Mouse (Mus musculus): ENCODE measurements around the gene Usp5. TPM values are rescaled to one million over a fixed set of nuclear protein-coding genes. Genes with fewer than 3 reads are reported as not detected.

The Usp5 gene
- polyA plus RNA-seq (2012; ENCODE audit: insufficient read depth, insufficient read length, missing spikeins): 62.3 and 65.0 TPM in 2 replicates

GRCm38 (mm10) chr6:124828868-124829798 is at the start of gene Usp5, which contains the start of gene Cdca3:
TSS of gene Usp5 (minus strand) at chr6:124829484.
TSS of gene Cdca3 (plus strand) at chr6:124829547.
- TF ChIP-seq POLR2A (IDR thresholded peaks at IDR 0.05; ENCODE audit: borderline replicate concordance, low read depth, low read length) (no peak), CTCF (IDR thresholded peaks at IDR 0.05; ENCODE audit: low read depth, low read length) (no peak)
- Histone ChIP-seq H3K4me3 (ENCODE audit: insufficient read depth, low read length) (peak within 1 kb of the TSS; percentile 75), H3K4me1 (ENCODE audit: control insufficient read depth, insufficient read depth, low read length) (peaks cover 8% of the 10 kb centered on the region), H3K27ac (ENCODE audit: insufficient read depth, low read depth, low read length) (peak within 1 kb of the TSS; percentile 84)

GRCm38 (mm10) chr6:124874348-124874747 is 45.1 kb upstream of the Usp5 start:
- Histone ChIP-seq H3K27ac (ENCODE audit: insufficient read depth, low read depth, low read length) (peak overlapping the region; percentile 72), H3K4me3 (ENCODE audit: insufficient read depth, low read length) (no peak overlapping the region), H3K4me1 (ENCODE audit: control insufficient read depth, insufficient read depth, low read length) (peaks cover 15% of the 10 kb centered on the region)
- TF ChIP-seq CTCF (IDR thresholded peaks at IDR 0.05; ENCODE audit: low read depth, low read length) (no peak), POLR2A (IDR thresholded peaks at IDR 0.05; ENCODE audit: borderline replicate concordance, low read depth, low read length) (no peak)

- H3K4me3 ChIP-seq (ENCODE audit: insufficient read depth, low read length): no peak overlapping the region
- TF ChIP-seq POLR2A (IDR thresholded peaks at IDR 0.05; ENCODE audit: borderline replicate concordance, low read depth, low read length) (no peak), CTCF (IDR thresholded peaks at IDR 0.05; ENCODE audit: low read depth, low read length) (no peak)
- H3K4me1 ChIP-seq (ENCODE audit: control insufficient read depth, insufficient read depth, low read length): peaks cover 22% of the 10 kb centered on the region
- H3K27ac ChIP-seq (ENCODE audit: insufficient read depth, low read depth, low read length): no peak overlapping the region
These were observed 37.3 kb upstream of the Usp5 start for GRCm38 (mm10) chr6:124866560-124866959.

GRCm38 (mm10) chr6:124865766-124866362 is 36.6 kb upstream of the Usp5 start:
- H3K27ac ChIP-seq (ENCODE audit: insufficient read depth, low read depth, low read length): no peak overlapping the region
- peaks cover 22% of the 10 kb centered on the region for H3K4me1 ChIP-seq (ENCODE audit: control insufficient read depth, insufficient read depth, low read length)
- no peak overlapping the region for H3K4me3 ChIP-seq (ENCODE audit: insufficient read depth, low read length)
- TF ChIP-seq POLR2A (IDR thresholded peaks at IDR 0.05; ENCODE audit: borderline replicate concordance, low read depth, low read length) (no peak), CTCF (IDR thresholded peaks at IDR 0.05; ENCODE audit: low read depth, low read length) (no peak)

GRCm38 (mm10) chr6:124863658-124864298 is 34.5 kb upstream of the Usp5 start, which contains the start of gene Gpr162:
TSS of gene Gpr162 (minus strand) at chr6:124863983.
- Histone ChIP-seq H3K4me3 (ENCODE audit: insufficient read depth, low read length) (peak within 1 kb of the TSS; percentile 92), H3K27ac (ENCODE audit: insufficient read depth, low read depth, low read length) (peak within 1 kb of the TSS; percentile 75)
- TF ChIP-seq CTCF (IDR thresholded peaks at IDR 0.05; ENCODE audit: low read depth, low read length) (no peak), POLR2A (IDR thresholded peaks at IDR 0.05; ENCODE audit: borderline replicate concordance, low read depth, low read length) (no peak)

GRCm38 (mm10) chr6:124863125-124863657 is 33.9 kb upstream of the Usp5 start:
- peak overlapping the region; percentile 70 for H3K27ac ChIP-seq (ENCODE audit: insufficient read depth, low read depth, low read length)
- peak overlapping the region; percentile 92 for H3K4me3 ChIP-seq (ENCODE audit: insufficient read depth, low read length)
- TF ChIP-seq POLR2A (IDR thresholded peaks at IDR 0.05; ENCODE audit: borderline replicate concordance, low read depth, low read length): no peak
- no peak for TF ChIP-seq CTCF (IDR thresholded peaks at IDR 0.05; ENCODE audit: low read depth, low read length)
- peaks cover 22% of the 10 kb centered on the region for H3K4me1 ChIP-seq (ENCODE audit: control insufficient read depth, insufficient read depth, low read length)

More at GRCm38 (mm10) chr6:124863658-124864298, 34.5 kb upstream of the Usp5 start, which contains the start of gene Gpr162:
- peaks cover 22% of the 10 kb centered on the region for H3K4me1 ChIP-seq (ENCODE audit: control insufficient read depth, insufficient read depth, low read length)

- TF ChIP-seq CTCF (IDR thresholded peaks at IDR 0.05; ENCODE audit: low read depth, low read length) (no peak), POLR2A (IDR thresholded peaks at IDR 0.05; ENCODE audit: borderline replicate concordance, low read depth, low read length) (no peak)
- Histone ChIP-seq H3K4me1 (ENCODE audit: control insufficient read depth, insufficient read depth, low read length) (peaks cover 22% of the 10 kb centered on the region), H3K4me3 (ENCODE audit: insufficient read depth, low read length) (peak overlapping the region; percentile 92), H3K27ac (ENCODE audit: insufficient read depth, low read depth, low read length) (peak overlapping the region; percentile 70)
These were observed 33.3 kb upstream of the Usp5 start for GRCm38 (mm10) chr6:124862406-124863124.

- Histone ChIP-seq H3K4me3 (ENCODE audit: insufficient read depth, low read length) (peak overlapping the region; percentile 92; the same call in 1 of the 2 replicates), H3K4me1 (ENCODE audit: control insufficient read depth, insufficient read depth, low read length) (peaks cover 22% of the 10 kb centered on the region), H3K27ac (ENCODE audit: insufficient read depth, low read depth, low read length) (peak overlapping the region; percentile 21; the same call in 1 of the 2 replicates)
- no peak for TF ChIP-seq CTCF (IDR thresholded peaks at IDR 0.05; ENCODE audit: low read depth, low read length)
These were observed 32.5 kb upstream of the Usp5 start for GRCm38 (mm10) chr6:124861802-124862201.

- no peak overlapping the region for H3K4me3 ChIP-seq (ENCODE audit: insufficient read depth, low read length)
- H3K27ac ChIP-seq (ENCODE audit: insufficient read depth, low read depth, low read length): no peak overlapping the region
- H3K4me1 ChIP-seq (ENCODE audit: control insufficient read depth, insufficient read depth, low read length): peaks cover 27% of the 10 kb centered on the region
- TF ChIP-seq POLR2A (IDR thresholded peaks at IDR 0.05; ENCODE audit: borderline replicate concordance, low read depth, low read length) (no peak), CTCF (IDR thresholded peaks at IDR 0.05; ENCODE audit: low read depth, low read length) (no peak)
These were observed 32.0 kb upstream of the Usp5 start for GRCm38 (mm10) chr6:124861266-124861665.
